Mouse (Mus musculus) ovary, adult 18-20 months (tissue): ENCODE measurements at regions not wholly inside any gene's neighbourhood (a gene's known extent, or its start where the extent isn't known, plus 50 kb on each side); places are given as distances from the start of the nearest gene placed in this dataset.
A peak's percentile ranks its signal among the peaks of the same experiment; 100 is the strongest.

ENCODE experiments used
- DNase-seq: peaks from one replicate; pipeline ENCODE4 v3.0.0; 2022; ENCODE audit warnings: low spot score, mixed read lengths

DNA sequence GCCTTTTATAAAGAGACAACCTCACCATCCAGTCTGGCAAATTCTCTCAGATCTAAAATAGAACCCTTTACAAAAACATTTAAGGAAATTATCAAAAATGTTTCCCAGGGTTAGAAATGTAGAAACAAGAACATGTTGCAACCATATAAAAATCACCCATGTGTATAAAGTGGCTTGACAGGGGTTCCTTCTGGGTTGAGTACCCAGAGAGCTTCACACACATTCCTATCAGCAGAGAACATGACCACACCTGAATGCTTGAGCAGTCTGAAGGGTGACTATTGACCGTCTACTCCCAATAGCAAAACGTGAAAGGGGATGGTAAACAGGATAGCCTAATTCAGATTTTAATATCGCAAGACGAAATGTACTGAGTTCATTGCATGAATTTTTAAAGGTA lies 57.8 kb upstream of the Zfand5 start:
- DNase-seq = no peak

DNA sequence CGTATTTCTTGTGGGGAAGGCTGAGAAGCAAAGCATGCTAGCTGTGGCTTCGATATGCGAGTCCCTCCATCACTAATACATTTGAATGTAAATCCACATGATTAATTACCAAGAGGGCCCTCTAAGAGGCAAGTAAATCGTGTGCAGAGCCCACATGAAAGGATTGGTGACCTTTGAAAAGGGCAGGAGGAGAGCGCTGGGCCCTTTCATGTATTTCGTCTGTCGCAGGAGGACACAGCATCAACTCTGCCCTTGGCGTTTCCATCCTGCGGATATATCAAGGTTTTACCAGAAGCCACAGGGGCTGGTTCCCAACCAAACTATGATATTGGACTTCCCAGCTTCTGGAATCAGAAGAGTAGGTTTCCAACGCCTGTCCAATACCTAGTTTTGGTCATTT lies 78.6 kb upstream of the Zfand5 start:
- no peak for DNase-seq

DNA sequence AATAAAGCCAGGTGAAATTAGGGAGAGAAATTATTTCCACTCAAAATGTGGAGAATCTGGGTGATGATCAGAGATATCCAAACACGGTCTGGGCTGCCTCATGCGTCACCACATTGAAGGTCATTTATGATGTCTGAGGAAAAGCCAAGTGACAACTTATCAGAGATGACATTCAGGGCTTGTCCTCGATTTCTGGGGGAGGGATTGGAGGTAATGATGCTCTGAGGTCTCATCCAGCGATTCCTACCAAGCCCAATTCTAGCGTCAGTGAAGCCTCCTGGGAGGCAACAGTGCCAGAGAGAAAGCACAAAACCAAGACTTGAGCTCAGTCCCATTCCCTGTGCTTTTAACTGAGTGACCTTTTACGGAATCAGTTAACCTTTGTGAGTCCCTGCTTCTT lies 79.5 kb upstream of the Zfand5 start:
- DNase-seq = no peak

DNA sequence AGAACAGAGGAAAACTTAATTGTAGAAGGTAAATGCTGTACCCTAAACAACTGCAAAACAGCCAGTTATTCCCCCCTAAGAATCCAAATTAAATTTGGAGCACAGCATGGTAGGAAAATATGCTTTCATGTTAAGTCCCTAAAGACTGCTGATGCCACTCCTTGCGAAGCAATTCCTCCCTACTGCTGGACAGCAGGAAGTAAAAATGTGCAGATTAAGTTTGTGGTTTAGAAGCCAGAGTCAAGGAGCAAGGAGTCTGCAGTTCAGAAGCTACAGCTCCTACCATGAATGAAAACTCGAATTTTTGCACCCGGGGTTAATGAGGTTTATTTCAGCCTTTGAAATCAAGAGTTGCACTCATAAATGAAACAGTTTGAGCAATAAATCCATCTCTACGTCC lies 82.9 kb upstream of the Zfand5 start:
- DNase-seq = no peak

DNA sequence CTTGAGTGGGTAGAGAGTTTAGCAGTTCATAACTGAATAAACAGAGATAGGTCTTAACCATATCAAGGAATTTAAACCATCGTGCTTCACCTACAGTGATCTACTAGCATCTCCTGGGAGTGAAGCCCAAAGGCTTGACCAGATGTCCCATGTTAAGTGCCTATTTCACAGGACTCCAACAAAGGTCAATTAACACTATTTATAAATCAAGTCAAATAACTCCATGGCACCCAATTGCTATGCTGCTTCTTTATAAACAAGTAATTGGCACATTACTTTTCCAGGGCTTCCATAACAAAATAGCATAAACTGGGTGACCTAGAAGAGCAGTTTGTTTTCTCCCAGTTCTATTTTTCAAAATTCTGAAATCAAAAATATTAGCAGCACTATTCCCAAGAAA lies 85.4 kb upstream of the Zfand5 start:
- no peak for DNase-seq

DNA sequence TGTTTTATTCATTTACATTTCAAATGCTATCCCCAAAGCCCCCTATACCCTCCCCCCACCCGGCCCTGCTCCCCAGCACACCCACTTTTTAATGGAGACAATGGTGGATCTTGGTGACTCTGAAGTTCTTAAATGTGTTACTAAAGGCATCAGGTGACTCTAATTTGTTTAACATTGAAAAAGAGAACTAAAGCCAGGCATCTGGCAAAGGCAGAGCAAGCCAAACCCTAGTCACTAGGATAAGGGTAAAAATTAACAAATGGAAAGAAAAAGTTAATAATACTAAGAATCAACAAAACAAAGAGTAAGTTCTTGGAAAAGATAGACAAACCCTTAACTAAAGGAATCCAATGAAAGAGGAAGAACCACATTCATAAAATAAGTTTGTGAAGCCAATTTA lies 86.1 kb upstream of the Zfand5 start:
- DNase-seq = no peak

DNA sequence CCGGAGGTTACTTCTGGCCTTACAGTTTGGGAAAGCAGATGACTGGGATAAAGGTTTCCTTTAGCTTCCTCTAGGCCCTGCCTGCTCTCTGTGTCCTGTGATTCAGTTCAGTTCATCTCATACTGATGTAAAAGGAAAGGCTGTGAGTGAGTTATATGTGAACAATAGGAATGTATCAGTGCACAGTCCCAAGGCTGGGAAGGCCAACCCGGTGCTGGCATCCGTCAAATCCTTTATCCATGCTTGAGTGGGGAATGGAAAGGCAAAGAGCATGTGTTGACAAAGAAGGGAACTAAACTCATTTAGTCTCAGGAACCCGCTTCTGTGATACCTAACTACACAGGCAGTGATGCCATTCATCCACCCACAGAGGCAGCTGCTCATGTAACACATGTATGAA lies 89.0 kb upstream of the Zfand5 start:
- DNase-seq = no peak

DNA sequence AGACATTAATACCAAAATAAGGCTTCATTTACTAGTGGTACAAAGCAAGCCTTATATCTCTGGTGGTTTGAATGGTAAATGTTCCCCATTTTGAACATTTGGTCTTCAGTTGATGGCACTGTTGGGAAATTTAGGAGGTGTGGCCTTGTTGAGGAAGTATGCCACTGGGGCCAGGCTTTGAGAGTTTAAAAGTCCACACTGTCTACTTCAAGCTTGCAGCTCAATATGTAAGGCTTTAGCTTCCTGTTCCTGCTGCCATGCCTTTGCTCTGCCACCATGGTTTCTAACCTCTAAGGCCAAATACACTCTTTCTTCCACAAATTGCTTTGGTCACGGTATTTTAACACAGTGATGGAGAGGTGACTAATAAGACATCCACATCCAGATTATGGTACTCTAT lies 92.2 kb upstream of the Zfand5 start:
- DNase-seq = no peak

DNA sequence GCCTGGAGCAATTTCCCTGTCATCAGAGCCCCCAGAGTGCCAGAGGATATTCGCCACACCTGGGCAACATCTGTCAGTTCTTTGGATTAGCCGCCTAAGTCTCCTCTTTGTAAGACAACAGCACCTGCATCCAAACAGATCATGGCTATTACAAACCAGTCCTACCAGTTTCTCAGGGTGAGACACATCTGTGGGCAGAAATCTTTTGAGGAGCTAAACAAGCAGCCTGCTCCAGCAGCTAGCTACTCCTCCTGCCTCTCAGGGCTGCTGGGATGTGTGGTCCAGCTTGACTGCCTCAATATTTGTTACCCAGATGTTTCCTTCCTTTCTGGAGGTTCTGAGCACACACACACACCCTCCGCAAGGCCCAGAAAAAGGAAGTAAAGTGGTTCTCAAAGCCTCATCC lies 96.6 kb upstream of the Zfand5 start:
- DNase-seq = no peak

DNA sequence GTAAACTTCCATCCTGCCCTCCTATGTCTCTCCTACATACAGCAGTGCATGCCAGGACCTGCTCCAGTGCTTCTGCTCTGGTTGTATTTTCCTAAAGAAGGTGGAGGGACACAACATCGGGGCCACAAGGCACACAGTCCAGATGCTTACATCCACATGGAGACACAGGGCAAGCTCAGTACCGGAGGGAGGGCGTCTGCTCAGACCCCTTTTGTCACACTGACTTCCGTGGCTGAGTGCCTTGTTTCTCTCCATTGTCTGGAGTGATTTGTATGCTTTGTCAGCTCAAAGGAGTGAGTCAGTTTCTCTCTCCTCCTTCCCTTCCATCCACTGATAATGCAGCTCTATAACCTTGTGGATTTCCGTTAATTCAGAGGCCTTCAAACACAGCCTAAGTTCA lies 97.4 kb upstream of the Zfand5 start:
- no peak for DNase-seq

DNA sequence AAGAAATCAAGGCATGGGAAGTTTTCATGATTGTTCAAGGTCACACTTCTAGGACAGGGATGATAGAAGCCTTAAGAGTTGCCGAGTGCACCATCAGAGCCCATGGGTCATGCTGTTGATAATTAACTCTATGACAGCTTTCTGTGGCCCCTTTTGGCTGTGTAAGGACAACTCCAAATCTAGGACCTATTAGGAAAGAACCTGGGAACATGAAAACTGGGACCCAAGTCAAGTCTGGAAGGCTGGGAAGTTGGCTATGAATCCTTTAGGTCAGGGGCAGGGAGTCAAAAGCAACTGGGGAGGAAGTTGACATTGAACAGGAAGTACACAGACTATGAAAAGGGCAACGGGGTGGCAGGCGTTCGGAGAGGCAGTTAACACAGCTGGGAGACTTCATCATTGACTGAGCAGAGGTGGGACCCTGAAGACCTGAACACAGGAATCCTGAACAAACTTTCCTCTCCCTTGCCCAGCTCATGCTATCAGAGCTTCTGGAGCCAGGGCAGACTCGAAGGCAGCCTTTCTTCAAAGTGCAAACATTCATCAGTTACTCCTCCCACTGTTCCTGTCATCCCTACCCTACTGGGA lies 98.1 kb upstream of the Zfand5 start:
- DNase-seq = no peak

DNA sequence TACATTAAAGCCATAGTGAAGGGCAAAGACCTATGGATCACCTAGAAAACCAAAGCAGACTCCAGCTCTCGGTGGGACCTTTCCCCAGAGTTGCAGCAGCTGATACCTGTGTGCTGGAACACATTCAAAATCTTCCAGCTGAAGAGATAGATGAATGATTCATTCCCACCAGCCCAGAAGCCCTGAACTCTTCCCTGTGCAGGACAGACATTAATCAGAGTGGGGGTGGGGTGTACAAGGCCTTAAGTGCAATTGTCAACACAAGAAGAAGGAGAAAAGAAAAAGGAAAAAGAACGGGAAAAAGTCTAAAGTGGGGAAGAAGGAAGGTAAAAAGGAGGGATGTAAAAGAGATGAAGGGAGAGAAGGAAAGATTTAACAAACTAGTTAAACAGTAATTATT lies 100.9 kb upstream of the Zfand5 start:
- DNase-seq = peak; percentile 5

DNA sequence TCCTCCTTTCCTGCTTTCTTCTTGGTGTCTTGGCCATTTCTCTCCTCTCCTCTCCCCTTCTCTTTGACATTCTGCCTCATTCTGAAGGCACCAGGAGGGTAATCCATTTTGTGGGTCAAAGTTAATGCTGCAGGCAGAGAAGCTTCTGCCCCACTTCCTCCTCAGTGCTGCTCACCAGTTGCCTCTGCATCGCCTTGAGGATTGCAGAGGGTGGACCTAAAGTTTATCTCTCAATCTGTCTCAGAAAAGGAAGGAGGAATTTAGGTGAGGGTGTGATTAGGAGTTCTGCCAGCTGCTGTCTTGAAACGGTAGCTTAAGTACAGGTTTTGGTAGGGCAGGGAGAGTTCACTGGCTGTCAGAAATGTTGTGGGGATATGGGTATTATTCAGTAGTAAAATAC lies 101.3 kb upstream of the Zfand5 start:
- no peak for DNase-seq

DNA sequence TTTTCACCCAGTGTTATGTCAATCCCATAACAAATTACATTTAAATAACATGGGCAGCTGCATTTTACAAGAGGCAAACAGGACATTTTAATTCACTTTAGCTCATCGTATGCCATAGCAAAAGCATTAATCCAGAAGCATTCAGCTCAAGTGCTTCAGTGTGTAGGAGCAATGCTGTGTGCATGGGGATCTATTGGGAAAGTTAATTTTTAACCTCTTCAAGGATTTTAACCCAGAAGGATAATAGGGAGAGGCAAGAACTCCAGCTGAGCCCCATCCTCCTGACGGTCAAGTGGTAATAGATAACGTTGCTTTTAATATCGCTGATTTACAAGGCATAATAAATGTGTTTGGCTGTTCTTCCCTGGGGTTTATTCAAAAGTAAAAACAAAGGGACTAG lies 105.1 kb upstream of the Zfand5 start:
- DNase-seq = no peak

DNA sequence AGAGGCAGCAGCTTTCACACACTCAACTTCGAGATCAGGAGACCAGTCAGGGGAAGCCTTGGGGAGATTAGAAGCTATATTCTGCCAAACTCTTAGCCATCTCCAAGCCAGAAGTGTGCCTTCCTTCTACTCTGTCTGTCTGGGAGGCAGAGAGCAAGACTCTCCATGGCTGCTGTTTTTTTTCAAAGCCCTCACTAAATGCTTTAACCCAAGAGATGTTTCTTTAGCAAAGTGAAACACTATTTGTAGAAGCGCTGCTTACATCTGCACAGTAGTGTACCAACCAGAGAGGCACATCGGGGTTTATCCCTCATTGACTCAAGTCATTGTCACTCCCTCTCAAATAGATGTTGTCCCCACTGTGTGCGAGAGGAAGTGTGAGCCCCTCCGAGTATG lies 105.6 kb upstream of the Zfand5 start:
- DNase-seq = no peak

DNA sequence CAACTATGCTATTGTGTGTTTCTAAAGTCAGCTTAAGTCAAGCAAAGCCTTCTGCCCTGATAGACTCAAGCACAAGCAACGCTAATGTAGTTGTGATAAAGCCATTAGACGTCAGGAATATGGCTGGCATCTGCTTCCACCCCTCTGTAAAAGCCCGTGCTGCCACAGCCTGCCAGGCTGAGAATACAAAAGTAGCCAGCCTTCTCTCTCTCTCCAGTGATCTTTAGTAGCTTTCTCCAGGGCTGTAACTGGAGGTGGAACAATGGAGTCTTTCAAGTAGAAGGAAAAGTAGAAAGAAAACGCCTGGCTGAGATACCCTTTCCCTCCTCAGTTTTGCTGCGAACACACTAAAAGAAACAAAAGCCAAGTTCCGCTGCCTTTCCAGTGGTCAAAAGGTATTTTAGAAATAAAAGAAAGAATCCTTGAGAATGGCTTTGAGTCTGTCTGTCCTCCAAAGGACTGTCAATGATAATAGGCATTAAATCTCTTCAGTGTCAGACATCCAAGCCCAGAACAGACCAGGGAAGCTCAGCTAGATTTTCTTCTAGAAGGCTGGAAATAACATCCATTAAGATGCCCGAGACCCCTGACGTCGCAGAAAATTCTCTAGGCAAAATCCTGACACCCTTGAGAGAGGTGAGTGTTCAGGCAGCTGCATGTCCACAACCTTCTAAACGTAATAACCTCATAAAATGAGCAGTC lies 106.2 kb upstream of the Zfand5 start:
- DNase-seq = no peak

DNA sequence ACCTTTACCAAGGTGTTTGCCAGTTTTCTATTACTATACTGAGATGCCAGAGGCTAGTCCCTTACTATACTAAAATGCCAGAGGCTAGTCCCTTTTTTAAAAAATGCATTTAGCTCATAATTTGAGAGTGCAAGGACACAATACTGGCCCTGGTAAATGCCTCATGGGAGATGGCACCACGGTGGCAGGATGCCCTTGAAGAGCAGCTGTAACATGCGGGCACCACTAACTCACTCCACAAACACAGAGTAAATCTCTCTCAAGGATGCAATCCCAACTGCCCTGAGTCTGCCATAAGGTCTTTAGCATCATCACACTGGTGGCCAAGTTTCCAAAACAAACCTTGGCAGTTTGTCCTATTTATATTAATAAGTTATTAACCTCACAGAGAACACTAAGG lies 108.1 kb upstream of the Zfand5 start:
- DNase-seq = no peak

DNA sequence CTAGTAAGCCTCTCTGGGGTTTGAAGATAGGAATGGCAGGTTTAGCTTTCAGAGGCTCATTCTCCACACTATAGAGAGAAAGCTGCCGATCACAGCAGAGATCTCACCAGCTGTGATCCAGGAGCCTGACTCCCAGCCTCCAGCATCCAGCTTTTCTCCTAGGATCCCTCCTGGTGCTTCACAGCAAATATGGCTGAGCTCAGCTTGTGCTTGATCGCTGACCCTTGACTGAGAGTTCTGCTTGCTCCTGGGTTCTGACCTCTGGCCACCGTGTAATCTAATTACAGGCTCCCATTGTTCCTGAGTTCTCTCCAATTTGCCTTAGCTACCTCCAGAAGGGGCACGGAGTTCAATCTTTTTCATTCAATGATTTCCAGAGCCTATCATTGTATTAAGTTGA lies 111.1 kb upstream of the Zfand5 start:
- no peak for DNase-seq

DNA sequence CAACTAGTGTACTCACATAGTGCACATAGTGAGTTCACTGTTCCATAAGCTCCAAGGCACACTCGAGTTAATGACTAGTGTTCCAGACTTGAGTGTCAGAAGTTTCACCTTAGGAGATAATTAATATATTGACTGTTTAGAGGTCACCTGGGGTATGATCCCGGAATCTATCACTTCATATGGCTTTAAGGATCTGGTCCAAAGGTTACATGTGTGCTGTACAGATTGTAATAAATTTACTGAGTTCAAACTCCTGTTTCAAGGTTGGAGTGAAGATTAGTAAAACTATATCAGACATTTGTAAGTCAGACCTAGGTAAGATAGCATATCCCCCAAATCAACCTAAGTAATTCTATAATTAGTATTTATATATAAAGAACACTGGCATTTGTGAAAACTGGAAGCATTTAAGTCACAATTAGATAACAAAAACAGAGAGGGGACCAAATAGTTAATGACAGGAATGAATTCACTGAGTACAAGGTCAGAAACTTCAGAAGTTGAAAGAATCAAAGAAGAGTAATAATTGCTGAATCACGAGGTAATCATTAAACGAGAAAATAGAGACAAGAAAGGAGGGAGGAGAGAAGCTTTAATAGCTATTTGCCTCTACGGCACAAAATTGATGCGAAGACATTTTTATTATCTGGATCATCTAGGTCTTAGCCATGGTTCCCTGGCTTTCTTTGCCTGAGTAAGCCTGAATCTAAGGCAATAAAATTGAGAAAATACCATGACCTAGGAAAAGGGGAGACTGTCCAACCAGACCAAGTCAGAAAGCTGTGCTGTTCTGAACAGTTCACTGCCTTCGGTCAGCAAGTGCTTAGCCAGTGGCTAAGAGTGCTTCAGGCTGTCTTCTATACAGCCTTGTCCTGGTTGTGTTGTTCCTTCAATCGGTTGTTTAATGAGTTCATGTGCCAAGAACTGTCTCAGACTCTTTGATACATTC lies 112.6 kb upstream of the Zfand5 start:
- DNase-seq = no peak

DNA sequence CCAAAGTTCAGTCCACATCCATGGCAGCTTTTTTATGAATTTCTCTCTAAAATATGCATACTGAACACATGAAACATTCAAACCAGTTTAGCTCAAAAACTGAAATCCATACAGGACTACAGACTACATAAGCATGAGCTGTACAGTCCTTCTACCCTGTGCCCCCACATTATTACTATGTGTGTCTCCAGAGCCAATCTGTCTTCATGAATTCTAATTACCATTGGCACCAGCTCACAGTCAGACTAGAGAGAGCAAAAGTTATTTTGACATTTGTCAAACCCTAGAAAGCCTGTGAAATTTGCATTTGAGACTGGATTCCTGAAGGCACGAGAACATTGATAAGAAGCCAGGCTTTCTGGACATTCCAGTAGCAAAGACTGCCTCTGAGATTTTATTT lies 117.9 kb upstream of the Zfand5 start:
- no peak for DNase-seq

DNA sequence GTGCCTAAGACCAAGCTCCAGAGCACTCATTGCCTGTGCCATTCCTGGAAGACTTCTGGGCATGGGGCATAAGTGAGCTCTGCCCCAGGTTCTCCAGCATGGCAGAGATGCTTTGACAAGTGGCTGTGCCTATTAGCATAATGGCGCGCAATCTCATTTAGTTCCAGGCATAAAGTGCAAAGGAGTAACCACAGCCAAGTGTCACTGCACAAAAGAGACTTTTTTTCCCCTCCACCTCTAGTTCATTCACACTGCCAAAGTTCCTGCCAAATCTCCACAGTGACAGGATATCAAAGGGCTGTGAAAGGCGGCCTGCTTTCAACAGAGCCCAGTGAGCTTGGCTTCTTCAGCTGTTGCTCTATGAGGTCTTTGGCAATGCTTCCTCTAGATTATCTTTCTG lies 120.1 kb upstream of the Zfand5 start:
- no peak for DNase-seq

DNA sequence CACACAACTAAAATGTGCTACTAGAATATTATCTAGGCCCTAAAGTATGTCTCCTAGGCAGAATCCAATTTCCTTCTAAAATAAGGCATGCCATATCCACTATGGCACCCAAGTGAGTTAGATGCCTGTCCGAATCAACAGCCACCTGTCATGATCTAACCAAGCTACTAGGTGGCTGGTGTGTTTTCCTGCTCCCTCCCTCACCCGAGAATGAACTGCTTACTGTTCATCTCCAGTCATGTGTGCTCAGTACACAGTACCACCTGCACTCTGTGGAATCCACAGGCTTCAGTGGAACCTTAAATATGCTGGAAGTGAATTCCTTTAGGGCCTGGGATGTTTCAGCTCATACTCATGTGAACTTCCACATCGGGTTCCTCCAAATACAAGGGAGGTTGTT lies 121.2 kb upstream of the Zfand5 start:
- DNase-seq = no peak

DNA sequence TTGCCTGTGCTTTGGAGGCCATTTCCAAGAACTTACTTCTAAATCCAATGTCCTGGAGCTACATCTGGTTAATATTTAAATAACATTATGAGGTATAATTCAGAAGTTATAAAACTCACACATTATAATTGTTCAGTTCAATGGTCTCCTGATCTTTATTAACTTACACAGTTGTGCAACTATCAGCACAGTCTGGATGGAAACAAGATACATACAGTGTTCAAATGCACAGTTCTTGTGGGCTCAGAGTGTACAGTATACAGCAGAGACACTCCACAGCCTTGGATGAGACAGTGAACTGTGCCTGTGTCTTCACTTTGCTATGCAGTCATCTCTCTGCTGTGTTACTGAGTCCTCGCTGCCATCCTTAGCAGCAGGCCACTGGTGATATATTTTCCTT lies 121.8 kb upstream of the Zfand5 start:
- DNase-seq = no peak
